Mouse (Mus musculus) forebrain, embryonic 16.5 days (tissue): ENCODE results near the gene Aplp2. TPM values are rescaled to one million over a fixed set of nuclear protein-coding genes. Genes with fewer than 3 reads are reported as not detected.

Experiments
- ATAC-seq: fragments of 200-750 bp; cut with Nextera tagmentation; 2 replicates; pipeline ENCODE4 v1.8.0; 2017; ENCODE audit warnings: mild to moderate bottlenecking, moderate library complexity
- H3K27ac ChIP-seq: fragments of 300-500 bp; sonication (generic); 2 replicates; pipeline ENCODE4 v1.5.1; 2014; ENCODE audit warnings: low read length, control low read depth
- H3K27me3 ChIP-seq: fragments of 300-500 bp; sonication (generic); replicated peaks from 2 replicates; pipeline ENCODE4 v1.6.1; 2014; ENCODE audit warnings: low read length; ENCODE audit not compliant: control insufficient read depth, insufficient read depth
- H3K36me3 ChIP-seq: fragments of 300-500 bp; sonication (generic); 2 replicates; pipeline ENCODE4 v1.6.1; 2014; ENCODE audit not compliant: control insufficient read depth, insufficient read depth
- H3K4me1 ChIP-seq: fragments of 300-500 bp; sonication (generic); replicated peaks from 2 replicates; pipeline ENCODE4 v1.6.1; 2014; ENCODE audit warnings: low read length; ENCODE audit not compliant: control insufficient read depth, insufficient read depth
- H3K4me2 ChIP-seq: fragments of 300-500 bp; sonication (generic); 2 replicates; pipeline ENCODE4 v1.6.1; 2014; ENCODE audit warnings: mild to moderate bottlenecking, low read length, control low read depth
- H3K4me3 ChIP-seq: fragments of 300-500 bp; sonication (generic); replicated peaks from 2 replicates; pipeline ENCODE4 v1.5.1; 2014; ENCODE audit warnings: mild to moderate bottlenecking, low read length, control low read depth
- H3K9ac ChIP-seq: fragments of 300-500 bp; sonication (generic); replicated peaks from 2 replicates; pipeline ENCODE4 v1.6.1; 2014; ENCODE audit warnings: low read depth, low read length, control low read depth
- H3K9me3 ChIP-seq: fragments of 300-500 bp; sonication (generic); 2 replicates; pipeline ENCODE4 v1.6.1; 2016; ENCODE audit warnings: low read length; ENCODE audit not compliant: control insufficient read depth
- WGBS: fragments of 180-500 bp; shearing (Covaris S2); extraction: QIAGEN DNeasy Blood & Tissue Kit; methylation state at CpG from one replicate; pipeline ENCODE4 v1.1.7; 2014; 5-methylcytosine and 5-hydroxymethylcytosine counted together
- polyA plus RNA-seq: library from polyadenylated mRNA; unstranded; fragments of >200 nt; fragmentation: Nextera tagmentation; extraction: Ambion mirVana; gene quantifications from 2 replicates; pipeline ENCODE4 v1.2.1, GENCODE M21; 2015

Gene Aplp2
- polyA plus RNA-seq, result 275 and 276 TPM in 2 replicates

- H3K4me2 ChIP-seq, result peak within 1 kb of the TSS; percentile 89
- under 1% methylated on average over 62 of the region's 63 CpGs for WGBS
- no peaks in the 10 kb centered on the region for H3K36me3 ChIP-seq
- peak within 1 kb of the TSS; percentile 94 for H3K27ac ChIP-seq
- peak; percentile 99 for ATAC-seq
- H3K27me3 ChIP-seq, result no peaks in the 10 kb centered on the region
- H3K9ac ChIP-seq, result peak within 1 kb of the TSS; percentile 83
- peak within 1 kb of the TSS; percentile 87 for H3K4me3 ChIP-seq
- H3K4me1 ChIP-seq, result peaks cover 26% of the 10 kb centered on the region
- H3K9me3 ChIP-seq, result no peaks in the 10 kb centered on the region
Measured at GRCm38 (mm10) chr9:31211690-31212499, at the start of gene Aplp2. Gene Aplp2 (minus strand): TSS chr9:31211815.

DNA sequence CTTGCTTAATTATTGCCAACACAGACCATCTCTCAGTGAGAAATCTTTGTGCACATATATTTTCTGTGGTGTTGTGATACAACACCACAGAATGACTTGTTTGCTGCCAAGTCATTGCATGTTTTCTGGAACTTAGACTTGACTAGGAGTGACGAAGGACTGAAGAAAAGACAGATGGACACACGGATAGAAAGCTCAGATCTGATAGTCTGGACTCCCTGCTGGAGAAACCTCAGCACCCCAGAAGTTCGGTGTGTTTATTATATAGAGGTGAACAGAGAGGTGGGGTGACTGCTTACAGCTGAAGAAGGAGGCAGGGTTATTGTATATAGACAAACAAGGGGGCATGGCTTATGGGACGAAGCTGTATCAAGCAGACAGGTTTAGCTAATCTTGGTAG, 48.6 kb upstream of the Aplp2 start:
- no peak overlapping the region for H3K4me3 ChIP-seq
- no peak overlapping the region for H3K9ac ChIP-seq
- H3K27me3 ChIP-seq, result no peaks in the 10 kb centered on the region
- ATAC-seq, result no peak
- H3K9me3 ChIP-seq, result no peaks in the 10 kb centered on the region
- H3K36me3 ChIP-seq, result no peaks in the 10 kb centered on the region
- H3K27ac ChIP-seq, result no peak overlapping the region
- no peaks in the 10 kb centered on the region for H3K4me1 ChIP-seq
- no peak overlapping the region for H3K4me2 ChIP-seq
- 78% methylated on average over 4 of the region's 4 CpGs for WGBS

GRCm38 (mm10) chr9:31258237-31258636, 46.6 kb upstream of the Aplp2 start:
- H3K27ac ChIP-seq, result no peak overlapping the region
- H3K4me2 ChIP-seq, result no peak overlapping the region
- no peaks in the 10 kb centered on the region for H3K27me3 ChIP-seq
- no peak overlapping the region for H3K9ac ChIP-seq
- WGBS, result 80% methylated on average over 3 of the region's 3 CpGs
- H3K36me3 ChIP-seq, result no peaks in the 10 kb centered on the region
- H3K4me3 ChIP-seq, result no peak overlapping the region
- no peaks in the 10 kb centered on the region for H3K4me1 ChIP-seq
- no peaks in the 10 kb centered on the region for H3K9me3 ChIP-seq
- ATAC-seq, result no peak

- H3K36me3 ChIP-seq, result no peaks in the 10 kb centered on the region
- no peak for ATAC-seq
- no peak overlapping the region for H3K27ac ChIP-seq
- no peaks in the 10 kb centered on the region for H3K4me1 ChIP-seq
- no peaks in the 10 kb centered on the region for H3K27me3 ChIP-seq
- no peaks in the 10 kb centered on the region for H3K9me3 ChIP-seq
- no peak overlapping the region for H3K9ac ChIP-seq
- no peak overlapping the region for H3K4me2 ChIP-seq
- no peak overlapping the region for H3K4me3 ChIP-seq
- WGBS, result 34% methylated on average over 7 of the region's 7 CpGs
Measured at GRCm38 (mm10) chr9:31255953-31256352, 44.3 kb upstream of the Aplp2 start.

GRCm38 (mm10) chr9:31254697-31255004, 43.0 kb upstream of the Aplp2 start:
- 96% methylated on average over 7 of the region's 7 CpGs for WGBS
- no peaks in the 10 kb centered on the region for H3K9me3 ChIP-seq
- H3K36me3 ChIP-seq, result no peaks in the 10 kb centered on the region
- no peak overlapping the region for H3K9ac ChIP-seq
- H3K27ac ChIP-seq, result no peak overlapping the region
- no peak overlapping the region for H3K4me2 ChIP-seq
- no peaks in the 10 kb centered on the region for H3K4me1 ChIP-seq
- no peak overlapping the region for H3K4me3 ChIP-seq
- H3K27me3 ChIP-seq, result no peaks in the 10 kb centered on the region
- ATAC-seq, result no peak

- no peak for ATAC-seq
- no peak overlapping the region for H3K27ac ChIP-seq
- 78% methylated on average over 11 of the region's 11 CpGs for WGBS
Measured at GRCm38 (mm10) chr9:31253866-31254696, 42.5 kb upstream of the Aplp2 start.

DNA sequence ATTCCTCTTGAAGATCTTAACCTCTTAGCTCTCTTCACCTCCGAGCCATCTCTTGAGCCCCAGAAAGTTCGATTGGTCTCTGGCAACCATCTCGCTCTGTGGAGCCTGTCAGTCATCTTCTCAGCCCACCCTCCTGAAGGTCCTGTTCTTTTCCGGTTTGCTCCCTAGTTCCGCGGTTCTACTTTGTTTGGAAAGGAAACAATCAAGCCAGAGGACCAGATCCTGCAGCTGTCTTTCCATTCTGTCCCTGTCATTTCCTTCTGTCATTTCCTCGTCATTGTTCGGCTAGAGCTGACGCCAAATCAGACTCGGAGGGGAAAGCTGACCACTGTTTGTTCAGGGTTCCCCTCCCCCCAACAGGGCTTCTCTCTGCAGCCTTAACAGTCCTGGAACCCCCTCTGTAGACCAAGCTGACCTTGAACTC, 41.7 kb upstream of the Aplp2 start:
- no peak overlapping the region for H3K4me2 ChIP-seq
- WGBS, result 70% methylated on average over 10 of the region's 10 CpGs
- no peak overlapping the region for H3K27ac ChIP-seq
- H3K4me3 ChIP-seq, result no peak overlapping the region
- no peak for ATAC-seq
- H3K9ac ChIP-seq, result no peak overlapping the region
- no peaks in the 10 kb centered on the region for H3K27me3 ChIP-seq
- no peaks in the 10 kb centered on the region for H3K9me3 ChIP-seq
- no peaks in the 10 kb centered on the region for H3K4me1 ChIP-seq
- H3K36me3 ChIP-seq, result no peaks in the 10 kb centered on the region

More at GRCm38 (mm10) chr9:31253866-31254696, 42.5 kb upstream of the Aplp2 start:
- Histone ChIP-seq H3K4me2 (no peak overlapping the region), H3K36me3 (no peaks in the 10 kb centered on the region), H3K9ac (no peak overlapping the region), H3K9me3 (no peaks in the 10 kb centered on the region), H3K27me3 (no peaks in the 10 kb centered on the region), H3K4me1 (no peaks in the 10 kb centered on the region), H3K4me3 (no peak overlapping the region)

DNA sequence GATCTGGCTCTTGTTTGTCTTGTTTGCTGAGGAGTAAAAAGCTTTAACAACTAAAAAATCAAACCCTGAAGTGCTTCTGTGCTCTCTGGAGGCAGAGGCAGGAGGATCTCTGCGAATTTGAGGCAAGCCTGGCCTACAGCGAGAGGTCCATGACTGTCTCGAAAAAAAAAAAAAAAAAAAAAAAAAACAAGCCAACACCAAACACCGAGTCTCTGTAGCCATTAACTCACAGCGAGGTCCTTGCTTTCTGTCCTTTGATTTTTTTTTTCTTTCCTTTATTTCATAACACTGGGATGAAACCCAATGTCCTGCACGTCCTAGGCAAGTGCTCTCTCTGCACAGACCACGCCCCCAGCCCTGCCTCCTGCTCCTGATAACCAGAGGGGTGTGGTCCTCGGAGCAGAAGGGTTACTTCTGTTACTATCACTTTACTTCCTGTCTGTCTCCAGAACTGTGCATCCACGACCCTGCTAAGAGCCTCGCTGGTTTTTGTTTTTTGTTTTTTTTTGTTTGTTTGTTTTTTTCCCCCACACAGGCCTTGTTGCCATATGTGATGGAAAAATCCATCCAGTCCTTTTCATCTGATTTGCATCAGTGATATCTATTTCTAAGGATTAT, 40.7 kb upstream of the Aplp2 start:
- H3K4me3 ChIP-seq, result no peak overlapping the region
- no peaks in the 10 kb centered on the region for H3K4me1 ChIP-seq
- 81% methylated on average over 10 of the region's 10 CpGs for WGBS
- no peaks in the 10 kb centered on the region for H3K36me3 ChIP-seq
- no peak overlapping the region for H3K27ac ChIP-seq
- no peaks in the 10 kb centered on the region for H3K27me3 ChIP-seq
- ATAC-seq, result no peak
- no peaks in the 10 kb centered on the region for H3K9me3 ChIP-seq
- no peak overlapping the region for H3K9ac ChIP-seq
- H3K4me2 ChIP-seq, result no peak overlapping the region
